Mouse (Mus musculus) lung, postnatal 0 days (tissue): ENCODE data around the gene Olfr1564. TPM values are rescaled to one million over a fixed set of nuclear protein-coding genes. Genes with fewer than 3 reads are reported as not detected.
"Not testable (repeated sequence)": the region's sequence is repeated elsewhere in the genome, so short reads cannot be mapped to it uniquely, and the experiment has no call there.

ENCODE experiments used
- ATAC-seq: fragments of 200-750 bp; cut with Nextera tagmentation; 2 replicates; pipeline ENCODE4 v1.8.0; 2017; ENCODE audit warnings: moderate library complexity
- DNase-seq: peaks from one replicate; pipeline ENCODE4 v3.0.0-alpha.2; 2016; ENCODE audit warnings: low spot score
- H3K27ac ChIP-seq: fragments of 300-500 bp; sonication (generic); 2 replicates; pipeline ENCODE4 v1.5.1; 2014; ENCODE audit warnings: antibody characterized with exemption, mild to moderate bottlenecking, low read length, mixed read lengths
- H3K27me3 ChIP-seq: fragments of 300-500 bp; sonication (generic); replicated peaks from 2 replicates; pipeline ENCODE4 v1.6.1; 2014; ENCODE audit warnings: low read length, mixed read lengths; ENCODE audit not compliant: insufficient read depth
- H3K36me3 ChIP-seq: fragments of 300-500 bp; sonication (generic); 2 replicates; pipeline ENCODE4 v1.6.1; 2014; ENCODE audit warnings: low read length, mixed read lengths; ENCODE audit not compliant: insufficient read depth
- H3K4me1 ChIP-seq: fragments of 300-500 bp; sonication (generic); 2 replicates; pipeline ENCODE4 v1.6.1; 2014; ENCODE audit warnings: antibody characterized with exemption, low read depth, low read length, mixed read lengths; ENCODE audit not compliant: insufficient read depth
- H3K4me2 ChIP-seq: fragments of 300-500 bp; sonication (generic); replicated peaks from 2 replicates; pipeline ENCODE4 v1.6.1; 2014; ENCODE audit warnings: low read depth, mild to moderate bottlenecking, low read length, moderate library complexity, mixed read lengths
- H3K4me3 ChIP-seq: fragments of 300-500 bp; sonication (generic); 2 replicates; pipeline ENCODE4 v1.5.1; 2014; ENCODE audit warnings: low read depth, low read length
- H3K9ac ChIP-seq: fragments of 300-500 bp; sonication (generic); replicated peaks from 2 replicates; pipeline ENCODE4 v1.6.1; 2014; ENCODE audit warnings: low read depth, mild to moderate bottlenecking
- H3K9me3 ChIP-seq: fragments of 300-500 bp; sonication (generic); 2 replicates; pipeline ENCODE4 v1.6.1; 2016; ENCODE audit warnings: low read length, mixed read lengths
- CTCF ChIP-seq: IDR thresholded peaks from 2 replicates; pipeline ENCODE4 v1.5.1; 2016; ENCODE audit warnings: antibody characterized with exemption, mild to moderate bottlenecking
- EP300 ChIP-seq: IDR thresholded peaks from 2 replicates; pipeline ENCODE4 v1.6.1; 2016; ENCODE audit warnings: antibody characterized with exemption, mild to moderate bottlenecking, control low read depth
- WGBS: fragments of 180-500 bp; shearing (Covaris S2); extraction: QIAGEN DNeasy Blood & Tissue Kit; methylation state at CpG from one replicate; pipeline ENCODE4 v1.1.7; 2014; 5-methylcytosine and 5-hydroxymethylcytosine counted together
- polyA plus RNA-seq: library from polyadenylated mRNA; unstranded; fragments of >200 nt; fragmentation: Nextera tagmentation; extraction: Ambion mirVana; gene quantifications from 2 replicates; pipeline ENCODE4 v1.2.1, GENCODE M21; 2015

Olfr1564 gene
- not detected in 2 replicates for polyA plus RNA-seq

- no peak for ATAC-seq
- TF ChIP-seq EP300, result no peak
- no peak for TF ChIP-seq CTCF
- 66% methylated on average over 2 of the region's 2 CpGs for WGBS
Measured at GRCm38 (mm10) chr17:33221590-33221989, at the start of gene Olfr1564. TSS of gene Olfr1564 (minus strand) at chr17:33221690.

GRCm38 (mm10) chr17:33268907-33269306 is 47.4 kb upstream of the Olfr1564 start:
- no peak for DNase-seq
- Histone ChIP-seq H3K4me2 (no peak overlapping the region), H3K9me3 (no peaks in the 10 kb centered on the region), H3K4me3 (no peak overlapping the region), H3K4me1 (no peaks in the 10 kb centered on the region), H3K27ac (no peak overlapping the region), H3K36me3 (no peaks in the 10 kb centered on the region), H3K27me3 (no peaks in the 10 kb centered on the region), H3K9ac (no peak overlapping the region)
- 88% methylated on average over 9 of the region's 9 CpGs for WGBS
- ATAC-seq, result no peak
- TF ChIP-seq CTCF (no peak), EP300 (no peak)

More at GRCm38 (mm10) chr17:33221590-33221989, at the start of gene Olfr1564:
- Histone ChIP-seq H3K9me3 (no peaks in the 10 kb centered on the region; the same call in 1 of the 2 replicates), H3K27ac (no peak within 1 kb of the TSS), H3K4me1 (no peaks in the 10 kb centered on the region), H3K4me3 (no peak within 1 kb of the TSS), H3K36me3 (no peaks in the 10 kb centered on the region), H3K27me3 (no peaks in the 10 kb centered on the region), H3K9ac (no peak within 1 kb of the TSS), H3K4me2 (no peak within 1 kb of the TSS)
- DNase-seq, result no peak

GRCm38 (mm10) chr17:33264376-33264775 is 42.9 kb upstream of the Olfr1564 start, which contains the start of gene Olfr63:
TSS of gene Olfr63 (plus strand) at chr17:33264676.
- Histone ChIP-seq H3K9ac (no peak within 1 kb of the TSS), H3K9me3 (no peaks in the 10 kb centered on the region), H3K36me3 (no peaks in the 10 kb centered on the region), H3K27ac (no peak within 1 kb of the TSS), H3K4me2 (no peak within 1 kb of the TSS), H3K4me1 (no peaks in the 10 kb centered on the region), H3K4me3 (no peak within 1 kb of the TSS), H3K27me3 (no peaks in the 10 kb centered on the region)
- DNase-seq (no peak), ATAC-seq (no peak)
- WGBS, result 41% methylated on average over 1 of the region's 1 CpGs
- TF ChIP-seq EP300, result no peak
- no peak for TF ChIP-seq CTCF

- H3K36me3 ChIP-seq, H3K9ac ChIP-seq, H3K27ac ChIP-seq, H3K27me3 ChIP-seq, DNase-seq, H3K9me3 ChIP-seq, H3K4me2 ChIP-seq, H3K4me1 ChIP-seq, H3K4me3 ChIP-seq, ATAC-seq: not testable (repeated sequence)
- WGBS, result no CpG with 5 or more reads among the region's 2 CpGs
Measured at GRCm38 (mm10) chr17:33255319-33255657, 33.8 kb upstream of the Olfr1564 start.

GRCm38 (mm10) chr17:33254530-33255318 is 33.2 kb upstream of the Olfr1564 start, which contains the start of gene Zfp955a:
TSS of gene Zfp955a (minus strand) at chr17:33255145.
- 38% methylated on average over 1 of the region's 34 CpGs for WGBS
- DNase-seq, H3K4me1 ChIP-seq, H3K9ac ChIP-seq, H3K4me2 ChIP-seq, H3K4me3 ChIP-seq, H3K27ac ChIP-seq, H3K9me3 ChIP-seq, H3K36me3 ChIP-seq, H3K27me3 ChIP-seq: not testable (repeated sequence)
- ATAC-seq, result peak; percentile 100

- DNase-seq, H3K9me3 ChIP-seq, H3K36me3 ChIP-seq, H3K27ac ChIP-seq, H3K27me3 ChIP-seq, H3K4me3 ChIP-seq, H3K4me1 ChIP-seq, H3K9ac ChIP-seq, H3K4me2 ChIP-seq, ATAC-seq: not testable (repeated sequence)
- WGBS, result 98% methylated on average over 1 of the region's 1 CpGs
Measured at GRCm38 (mm10) chr17:33236646-33237045, 15.2 kb upstream of the Olfr1564 start.

- no CpG with 5 or more reads among the region's 2 CpGs for WGBS
- not testable (repeated sequence) for H3K9me3 ChIP-seq, H3K4me2 ChIP-seq, H3K9ac ChIP-seq, H3K27me3 ChIP-seq, H3K4me3 ChIP-seq, DNase-seq, H3K27ac ChIP-seq, ATAC-seq, H3K36me3 ChIP-seq, H3K4me1 ChIP-seq
Measured at GRCm38 (mm10) chr17:33191002-33191401, 30.5 kb downstream of the Olfr1564 start, which contains the start of gene Olfr239. TSS of gene Olfr239 (plus strand) at chr17:33191302.

GRCm38 (mm10) chr17:33168147-33168546 is 53.3 kb downstream of the Olfr1564 start, which contains the start of gene Olfr55:
TSS of gene Olfr55 (plus strand) at chr17:33168447.
- H3K27ac ChIP-seq, H3K4me3 ChIP-seq, H3K27me3 ChIP-seq, H3K4me2 ChIP-seq, H3K36me3 ChIP-seq, H3K4me1 ChIP-seq, H3K9me3 ChIP-seq, ATAC-seq, DNase-seq, H3K9ac ChIP-seq: not testable (repeated sequence)
- 71% methylated on average over 1 of the region's 1 CpGs for whole genome bisulfite sequencing
